Mouse (Mus musculus) neural tube, embryonic 13.5 days (tissue): ENCODE measurements at regions not wholly inside any gene's neighbourhood (a gene's known extent, or its start where the extent isn't known, plus 50 kb on each side); places are given as distances from the start of the nearest gene placed in this dataset.

Source experiments
- ATAC-seq: fragments of 200-750 bp; cut with Nextera tagmentation; 2 replicates; pipeline ENCODE4 v1.8.0; 2017; ENCODE audit warnings: low read depth, mild to moderate bottlenecking, moderate TSS enrichment, moderate library complexity
- H3K27ac ChIP-seq: fragments of 300-500 bp; sonication (generic); replicated peaks from 2 replicates; pipeline ENCODE4 v1.5.1; 2015; ENCODE audit warnings: moderate library complexity, mild to moderate bottlenecking, inconsistent platforms
- H3K27me3 ChIP-seq: fragments of 300-500 bp; sonication (generic); 2 replicates; pipeline ENCODE4 v1.6.1; 2015; ENCODE audit warnings: mild to moderate bottlenecking, inconsistent platforms
- H3K36me3 ChIP-seq: fragments of 300-500 bp; sonication (generic); 2 replicates; pipeline ENCODE4 v1.6.1; 2015; ENCODE audit warnings: mild to moderate bottlenecking, inconsistent platforms
- H3K4me1 ChIP-seq: fragments of 300-500 bp; sonication (generic); replicated peaks from 2 replicates; pipeline ENCODE4 v1.6.1; 2015; ENCODE audit warnings: inconsistent platforms
- H3K4me2 ChIP-seq: fragments of 300-500 bp; sonication (generic); 2 replicates; pipeline ENCODE4 v1.6.1; 2015; ENCODE audit warnings: inconsistent platforms, mild to moderate bottlenecking, moderate library complexity
- H3K4me3 ChIP-seq: fragments of 300-500 bp; sonication (generic); 2 replicates; pipeline ENCODE4 v1.5.1; 2015; ENCODE audit warnings: mild to moderate bottlenecking, inconsistent platforms
- H3K9ac ChIP-seq: fragments of 300-500 bp; sonication (generic); 2 replicates; pipeline ENCODE4 v1.6.1; 2015; ENCODE audit warnings: moderate library complexity, mild to moderate bottlenecking, inconsistent platforms
- H3K9me3 ChIP-seq: fragments of 300-500 bp; sonication (generic); 2 replicates; pipeline ENCODE4 v1.6.1; 2016; ENCODE audit warnings: inconsistent platforms
- WGBS: fragments of 180-500 bp; shearing (Covaris S2); methylation state at CpG from one replicate; pipeline ENCODE4 v1.1.7; 2015; 5-methylcytosine and 5-hydroxymethylcytosine counted together

- ATAC-seq = no peak
- no peaks in the 10 kb centered on the region for H3K9me3 ChIP-seq
- H3K4me1 ChIP-seq = no peaks in the 10 kb centered on the region
- H3K27ac ChIP-seq = no peak overlapping the region
- H3K4me3 ChIP-seq = no peak overlapping the region
- H3K27me3 ChIP-seq = no peaks in the 10 kb centered on the region
- no peaks in the 10 kb centered on the region for H3K36me3 ChIP-seq
- H3K4me2 ChIP-seq = no peak overlapping the region
- no peak overlapping the region for H3K9ac ChIP-seq
- WGBS = 74% methylated on average over 8 of the region's 8 CpGs
Measured at GRCm38 (mm10) chr7:69510389-69510788, 761.3 kb upstream of the Arrdc4 start.

- Histone ChIP-seq H3K27ac (0 out of 2 replicates have a peak overlapping the region, but pooled peaks have one; percentile 5), H3K4me1 (peaks cover 19% of the 10 kb centered on the region), H3K4me2 (peak overlapping the region; percentile 48), H3K9me3 (no peaks in the 10 kb centered on the region), H3K4me3 (peak overlapping the region; percentile 20), H3K36me3 (no peaks in the 10 kb centered on the region), H3K27me3 (peaks cover 33% of the 10 kb centered on the region), H3K9ac (0 out of 2 replicates have a peak overlapping the region, but pooled peaks have one; percentile 6)
- 31% methylated on average over 18 of the region's 18 CpGs for WGBS
- ATAC-seq = no peak
Measured at GRCm38 (mm10) chr7:69493062-69493930, 744.3 kb upstream of the Arrdc4 start.

GRCm38 (mm10) chr7:69490566-69491466 is 741.8 kb upstream of the Arrdc4 start:
- peak; percentile 95 for ATAC-seq
- Histone ChIP-seq H3K4me2 (peak overlapping the region; percentile 27; the same call in 1 of the 2 replicates), H3K9ac (no peak overlapping the region), H3K27me3 (peaks cover 33% of the 10 kb centered on the region), H3K27ac (no peak overlapping the region), H3K4me3 (no peak overlapping the region), H3K4me1 (peaks cover 19% of the 10 kb centered on the region), H3K9me3 (no peaks in the 10 kb centered on the region), H3K36me3 (no peaks in the 10 kb centered on the region)
- 35% methylated on average over 16 of the region's 16 CpGs for WGBS

- no peak overlapping the region for H3K4me3 ChIP-seq
- peaks cover 18% of the 10 kb centered on the region for H3K4me1 ChIP-seq
- H3K27me3 ChIP-seq = peaks cover 25% of the 10 kb centered on the region
- H3K4me2 ChIP-seq = no peak overlapping the region
- no peak overlapping the region for H3K27ac ChIP-seq
- ATAC-seq = no peak
- H3K9ac ChIP-seq = no peak overlapping the region
- H3K36me3 ChIP-seq = no peaks in the 10 kb centered on the region
- WGBS = 70% methylated on average over 6 of the region's 6 CpGs
- H3K9me3 ChIP-seq = no peaks in the 10 kb centered on the region
Measured at GRCm38 (mm10) chr7:69488630-69489029, 739.6 kb upstream of the Arrdc4 start.

DNA sequence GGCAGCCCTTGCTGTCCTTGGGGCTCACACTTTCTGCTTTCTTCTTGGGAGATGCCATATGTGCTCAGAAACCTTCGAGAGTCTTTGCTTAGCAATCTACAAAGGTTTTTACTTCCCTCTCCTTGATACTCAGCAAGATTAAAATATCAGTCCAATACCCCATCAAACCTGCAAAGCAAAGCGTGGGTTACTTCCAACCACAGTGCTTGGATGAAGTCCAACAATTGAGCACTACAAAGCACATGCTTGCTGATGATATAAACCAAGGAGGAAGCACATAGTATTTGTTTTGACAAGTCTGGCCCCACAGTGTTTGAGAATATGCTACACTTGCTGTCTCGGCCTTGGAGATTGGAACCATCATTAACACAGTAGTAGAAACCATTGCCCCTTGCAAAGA is 738.1 kb upstream of the Arrdc4 start:
- ATAC-seq = no peak
- H3K4me2 ChIP-seq = no peak overlapping the region
- 71% methylated on average over 3 of the region's 3 CpGs for WGBS

DNA sequence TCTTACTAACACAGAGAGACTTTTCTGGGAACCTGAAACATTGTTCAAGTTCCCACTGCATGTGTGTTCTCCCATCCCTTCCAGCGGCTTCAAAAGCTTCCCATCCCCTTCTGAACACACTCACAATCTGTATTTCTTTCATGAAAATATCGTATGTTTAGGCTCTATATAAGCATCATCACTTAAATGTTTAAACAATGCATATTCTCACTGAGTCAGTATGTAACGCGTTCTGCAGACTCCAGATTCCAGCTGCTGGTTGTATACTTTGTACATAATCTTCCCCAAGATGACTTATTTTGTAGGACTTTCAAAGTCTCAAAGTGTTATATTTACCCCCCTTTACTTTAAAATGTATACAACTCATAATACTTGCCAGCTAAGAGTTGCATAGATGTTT is 735.5 kb upstream of the Arrdc4 start:
- Histone ChIP-seq H3K36me3 (no peaks in the 10 kb centered on the region), H3K27me3 (peaks cover 3% of the 10 kb centered on the region; the same call in 1 of the 2 replicates), H3K4me1 (no peaks in the 10 kb centered on the region), H3K4me2 (no peak overlapping the region), H3K9me3 (no peaks in the 10 kb centered on the region), H3K4me3 (no peak overlapping the region), H3K27ac (no peak overlapping the region), H3K9ac (no peak overlapping the region)
- 88% methylated on average over 4 of the region's 4 CpGs for WGBS
- ATAC-seq = no peak

More for the DNA sequence above, 738.1 kb upstream of the Arrdc4 start:
- peaks cover 16% of the 10 kb centered on the region for H3K27me3 ChIP-seq
- H3K9me3 ChIP-seq = no peaks in the 10 kb centered on the region
- H3K9ac ChIP-seq = no peak overlapping the region
- H3K4me1 ChIP-seq = peaks cover 6% of the 10 kb centered on the region; the same call in 1 of the 2 replicates
- no peak overlapping the region for H3K27ac ChIP-seq
- no peaks in the 10 kb centered on the region for H3K36me3 ChIP-seq
- no peak overlapping the region for H3K4me3 ChIP-seq
